Mouse (Mus musculus) cerebellum, postnatal 36 days (tissue): ENCODE results near the gene Olfr1340.
A peak's percentile ranks its signal among the peaks of the same experiment; 100 is the strongest.

Source experiments
- DNase-seq, 2 experiments: peaks; one replicate each; pipeline ENCODE4 v3.0.0; 2021 to 2022; ENCODE audit warnings: mixed read lengths in 2 of 2

The Olfr1340 gene

DNA sequence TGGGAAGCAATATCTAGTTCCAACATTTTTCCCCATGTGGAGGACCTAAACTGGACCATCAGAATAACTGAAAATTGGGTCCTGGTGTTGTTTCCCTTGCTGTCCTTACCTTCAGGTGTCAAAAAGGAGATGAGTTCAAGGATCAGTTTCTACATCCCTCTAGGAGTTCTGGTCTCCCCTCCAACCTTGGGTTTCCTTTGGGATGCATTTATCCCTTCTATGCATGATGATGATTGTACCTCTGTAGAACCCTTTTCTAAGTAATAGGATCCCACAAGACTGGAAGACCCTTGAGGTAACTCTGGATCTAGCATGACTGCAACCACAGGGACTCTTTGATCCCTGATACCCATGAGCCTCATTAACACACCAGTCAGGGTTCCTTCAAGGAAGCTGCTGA, at the start of gene Olfr1340:
Gene Olfr1340, plus strand, starts transcription at position 301 of the 400 bp plus-strand sequence.
- DNase-seq, result no peak

DNA sequence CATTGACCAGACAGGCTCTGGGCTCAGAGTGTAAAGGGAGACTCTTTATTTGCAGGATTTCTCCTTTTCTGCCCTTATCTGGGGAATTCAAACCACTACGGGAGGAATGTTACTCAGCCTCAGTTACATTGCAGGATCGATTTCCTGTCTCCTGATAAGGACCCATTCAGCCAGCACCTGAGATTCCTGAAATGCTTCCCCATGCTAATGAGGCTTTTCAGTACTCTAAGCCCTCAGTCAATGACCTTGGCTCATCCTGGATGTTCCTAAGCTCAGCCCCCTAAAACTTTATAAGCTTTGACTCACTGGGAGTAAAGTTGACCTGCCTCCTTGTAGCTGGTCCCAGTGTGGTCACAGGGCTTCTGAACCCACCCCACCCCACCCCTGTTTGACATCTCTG, 32.9 kb upstream of the Olfr1340 start:
- no peak for DNase-seq

DNA sequence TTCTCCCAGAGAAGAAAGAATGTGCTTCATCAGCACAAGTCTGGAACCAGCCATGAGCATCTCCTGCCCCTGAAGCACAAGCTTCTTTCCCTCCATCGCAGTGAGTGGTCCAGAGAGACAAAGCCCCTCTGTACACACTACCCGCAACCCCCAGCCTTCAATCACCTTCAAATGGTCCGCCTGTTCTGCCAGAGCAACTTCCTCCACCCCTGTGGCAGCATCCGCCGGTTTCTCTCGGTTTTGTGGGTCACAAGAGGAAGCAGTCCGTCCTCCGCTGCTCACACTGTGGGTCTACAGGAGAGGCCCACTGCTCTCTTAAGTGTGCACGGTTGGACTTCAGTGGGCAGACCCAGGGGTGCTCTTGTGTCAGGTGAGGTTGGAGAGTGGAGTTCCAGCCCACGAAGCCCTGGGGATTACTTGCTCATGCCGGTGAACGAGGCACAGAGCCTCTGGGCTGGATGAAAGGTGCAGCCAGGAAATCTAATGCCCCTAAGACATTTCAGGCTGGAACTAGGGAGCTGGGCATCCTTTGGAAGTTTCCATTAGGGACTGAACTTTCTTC, 27.4 kb upstream of the Olfr1340 start, which contains the start of gene Olfr1342:
Gene Olfr1342, minus strand, starts transcription at position 345 of the 562 bp plus-strand sequence.
- DNase-seq, result no peak

DNA sequence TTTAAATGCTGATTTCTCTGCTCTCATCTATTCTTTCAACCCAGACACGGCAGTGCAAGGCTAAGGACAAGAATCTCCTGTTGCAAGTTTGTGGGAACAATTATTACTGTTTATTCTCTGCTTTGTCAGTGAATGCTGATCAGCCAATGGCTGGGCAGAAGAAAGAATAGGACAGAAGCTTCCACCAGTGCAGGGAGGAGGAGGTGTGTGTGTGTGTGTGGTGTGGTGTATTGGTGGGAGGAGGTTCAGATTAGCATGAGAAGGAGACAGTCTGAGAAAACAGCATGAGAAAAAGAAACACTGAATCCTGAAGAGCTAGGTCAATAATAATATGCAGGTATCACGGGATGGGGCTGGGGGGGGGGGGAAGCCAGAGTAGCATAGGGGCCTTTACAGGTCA, 26.1 kb upstream of the Olfr1340 start:
- no peak for DNase-seq

DNA sequence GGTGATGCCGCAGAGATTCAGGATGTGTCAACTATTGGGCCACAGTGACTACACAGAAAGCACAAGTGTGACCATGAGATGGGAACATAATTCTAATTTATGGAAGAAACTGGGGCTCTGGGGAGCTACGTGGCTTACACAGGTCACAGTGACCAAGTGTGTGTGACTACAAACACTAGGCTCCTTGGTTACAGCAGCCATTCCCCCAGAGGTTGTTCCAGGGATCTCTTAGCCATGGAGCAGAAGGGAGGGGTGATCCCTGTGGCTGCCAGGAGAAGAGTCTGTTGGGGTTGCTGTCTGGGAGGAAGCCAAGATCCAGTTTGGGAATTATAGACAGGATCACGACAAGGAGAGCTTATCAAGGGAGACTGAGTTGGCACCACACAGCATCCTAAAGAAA, 16.7 kb upstream of the Olfr1340 start, which contains the start of gene Olfr1341:
Gene Olfr1341, plus strand, starts transcription at position 301 of the 400 bp plus-strand sequence.
- DNase-seq, result no peak

DNA sequence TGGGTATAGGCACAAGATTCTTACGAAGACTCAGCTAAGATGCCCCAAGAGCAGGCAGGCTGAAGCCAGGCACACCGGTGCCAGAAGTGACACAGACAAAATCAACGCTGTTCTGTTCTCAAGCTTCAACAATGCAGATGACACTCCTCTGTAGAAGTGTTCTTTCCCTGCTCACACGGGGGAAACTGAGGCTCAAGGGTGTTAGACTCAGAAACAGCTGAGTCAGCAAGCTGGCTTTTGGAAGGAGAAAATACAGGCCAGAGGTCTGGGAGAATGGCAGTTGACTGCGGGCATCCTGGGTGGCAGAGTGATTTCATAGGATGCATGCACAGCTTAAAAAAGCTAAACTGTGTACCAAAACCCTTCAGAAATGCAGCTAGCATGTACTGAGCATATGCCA, 11.9 kb upstream of the Olfr1340 start:
- DNase-seq, result no peak

DNA sequence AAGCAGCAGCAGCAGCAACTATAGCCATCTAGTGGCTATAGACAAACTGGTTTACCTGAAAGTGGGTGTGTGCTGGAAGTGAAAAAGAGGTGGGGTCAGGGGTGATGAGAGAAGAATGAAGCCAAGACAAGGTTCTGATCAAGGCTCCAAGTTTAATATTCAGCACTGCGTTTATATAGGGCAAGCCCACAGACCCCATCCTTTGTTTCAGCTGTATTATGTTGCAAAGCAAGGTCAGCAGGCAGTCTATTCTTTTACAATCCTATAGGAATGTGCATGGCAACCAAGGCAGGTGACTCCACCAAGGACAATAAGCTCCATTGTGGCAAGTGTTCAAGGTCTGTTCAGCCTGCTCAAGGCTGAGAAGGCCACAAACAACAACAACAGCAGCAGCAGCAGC, 8.3 kb upstream of the Olfr1340 start:
- no peak for DNase-seq

DNA sequence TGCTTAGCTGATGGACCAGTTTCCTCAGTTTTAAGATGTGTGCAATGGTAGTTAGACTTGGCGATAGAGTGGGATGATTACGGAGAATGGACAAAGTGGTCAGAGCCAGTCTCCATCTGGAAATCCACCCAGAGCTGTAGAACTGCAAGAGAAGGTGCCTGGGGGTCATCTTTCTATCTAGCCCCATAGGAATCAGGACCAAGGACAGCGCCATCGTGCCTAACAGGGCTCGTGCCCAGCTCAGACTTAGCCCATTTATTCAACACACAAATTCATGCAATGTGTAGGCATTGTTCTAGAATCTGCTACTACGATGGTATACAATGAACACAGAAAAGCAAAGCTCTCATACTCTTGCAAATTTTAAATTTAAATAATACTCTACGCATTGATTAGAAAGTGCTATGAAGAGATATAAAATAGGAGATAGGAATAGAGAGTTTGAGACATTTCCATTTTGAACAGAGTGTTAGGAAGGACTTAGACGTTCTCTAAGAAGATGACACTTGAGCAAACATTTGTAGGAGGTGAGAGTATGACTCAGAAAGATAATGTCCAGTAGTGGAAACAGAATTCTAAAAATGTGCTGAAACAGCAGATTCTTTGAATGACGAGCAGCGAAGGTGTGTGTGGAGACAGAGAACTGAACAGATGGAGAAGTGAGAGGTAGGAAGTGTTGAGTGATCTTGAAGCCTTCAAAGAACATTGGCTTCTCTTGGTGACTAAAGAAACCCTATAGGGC, 2.0 kb downstream of the Olfr1340 start:
- DNase-seq, result no peak

DNA sequence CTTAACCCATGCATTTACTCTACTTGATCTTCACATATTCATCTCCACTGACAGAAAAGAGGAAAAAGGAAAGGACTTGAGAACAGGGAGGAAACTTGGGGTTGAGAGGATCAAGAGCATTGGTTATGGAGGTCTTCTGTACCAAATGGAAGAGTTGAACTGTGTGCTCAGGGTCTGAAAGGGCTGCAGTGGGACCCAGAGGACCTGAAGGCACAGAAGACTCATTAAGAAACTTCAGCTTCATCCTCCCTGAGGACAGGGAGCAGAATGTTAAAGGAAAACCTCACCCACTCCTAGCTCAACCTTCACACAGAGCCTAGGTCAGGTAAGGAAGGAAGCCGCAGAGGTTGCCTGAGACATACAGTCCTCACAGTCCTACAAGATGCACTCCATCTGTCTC, 11.9 kb downstream of the Olfr1340 start, which contains the start of gene Olfr1339:
Gene Olfr1339, plus strand, starts transcription at position 301 of the 400 bp plus-strand sequence.
- DNase-seq, result no peak

DNA sequence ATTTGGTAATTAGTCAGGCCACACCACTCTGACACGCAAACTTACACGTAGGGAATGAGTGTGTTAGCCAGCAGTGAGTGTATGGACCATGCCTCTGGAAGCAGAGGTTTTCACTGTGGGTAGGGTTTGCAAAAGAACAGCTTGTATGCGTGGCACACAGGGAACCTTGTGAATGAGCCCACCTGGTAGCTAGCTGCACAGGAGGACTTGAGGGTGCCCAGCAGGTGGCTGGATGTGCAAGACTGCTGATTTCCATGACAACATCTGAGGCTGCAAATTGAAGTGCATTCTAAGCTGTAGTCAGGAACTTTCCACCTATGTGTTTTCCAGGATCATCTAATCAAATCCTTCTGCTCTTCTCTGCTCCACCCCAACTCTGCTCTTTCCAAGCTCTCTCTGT, 19.6 kb downstream of the Olfr1340 start:
- DNase-seq, result no peak

DNA sequence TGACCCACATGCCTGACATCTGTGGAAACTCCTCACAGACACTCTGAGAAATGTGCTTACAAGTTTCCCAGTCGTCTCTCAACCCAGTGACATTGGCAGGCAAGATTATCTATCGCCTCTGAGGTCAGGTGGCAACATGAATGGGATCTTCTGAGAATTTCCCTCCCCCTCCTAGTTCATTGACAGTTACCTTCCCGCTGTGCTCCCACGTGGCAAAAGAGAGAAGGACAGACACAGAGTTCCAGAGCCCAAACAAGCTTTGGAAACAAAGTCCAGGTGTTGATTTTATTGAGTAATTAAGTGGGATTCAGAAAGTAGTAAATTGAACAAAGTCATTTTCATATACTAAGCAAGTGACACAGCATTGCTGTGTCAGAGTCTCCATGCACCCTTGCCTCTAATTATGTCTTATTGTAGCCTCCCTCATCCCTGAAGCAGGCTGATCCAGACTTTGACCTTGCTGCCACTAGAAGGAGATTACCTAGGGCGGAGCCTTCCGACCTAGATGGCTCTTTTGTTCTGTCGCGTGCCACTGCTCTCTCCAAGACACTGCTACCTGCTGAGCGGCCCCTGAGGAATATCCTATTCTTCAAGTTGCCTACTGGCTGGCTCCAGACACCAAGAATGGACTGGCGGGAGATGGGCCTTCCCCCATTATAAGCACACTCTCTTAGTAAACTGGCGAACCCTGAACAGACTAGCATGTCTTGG, 21.2 kb downstream of the Olfr1340 start:
- DNase-seq, result no peak

DNA sequence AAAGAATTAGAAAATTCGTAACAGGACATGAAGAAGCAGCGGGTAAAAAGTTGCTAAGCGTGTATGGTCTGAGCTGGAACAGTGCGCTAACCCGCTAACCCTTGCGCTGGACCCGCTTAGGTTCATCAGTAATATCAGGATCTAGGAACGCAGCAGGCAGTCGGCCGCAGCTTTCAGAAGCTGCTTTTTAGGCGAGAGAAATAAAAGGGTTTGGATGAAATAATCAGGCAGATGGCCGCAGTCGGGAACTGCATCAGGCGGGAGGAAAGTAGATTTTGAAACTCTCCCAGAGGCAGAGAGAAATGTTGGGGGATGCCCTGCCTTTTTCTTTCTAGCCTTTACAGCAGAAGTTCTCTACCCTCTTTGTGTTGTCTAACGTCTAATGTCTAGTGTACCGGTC, 21.9 kb downstream of the Olfr1340 start:
- DNase-seq, result peak; percentile 4 to 7

DNA sequence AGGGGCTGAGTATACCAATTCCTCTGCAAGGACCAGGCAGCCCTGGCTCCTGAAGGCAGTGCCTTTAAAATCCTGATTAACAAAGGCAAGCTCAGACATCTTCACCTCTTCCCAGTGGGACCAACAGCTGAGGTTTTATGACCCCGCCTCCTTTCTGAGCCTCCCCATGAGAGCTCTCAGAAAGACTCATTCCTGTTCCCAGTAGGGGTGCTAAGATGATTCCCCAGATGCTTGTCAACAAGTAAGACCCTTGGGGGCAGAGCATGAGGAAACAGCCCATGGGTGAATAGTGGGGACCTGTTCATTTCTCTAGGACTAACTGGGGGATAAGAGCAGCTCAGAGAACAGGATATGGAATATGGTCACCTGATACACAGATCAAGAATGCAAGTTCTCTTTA, 38.7 kb downstream of the Olfr1340 start, which contains the start of gene Olfr1338:
Gene Olfr1338, minus strand, starts transcription at position 101 of the 400 bp plus-strand sequence.
- DNase-seq, result no peak
